Mouse (Mus musculus) lung, postnatal 0 days (tissue): ENCODE measurements around the gene Klrg2.

Source experiments
- CTCF ChIP-seq: IDR thresholded peaks from 2 replicates; pipeline ENCODE4 v1.5.1; 2016; ENCODE audit warnings: antibody characterized with exemption, mild to moderate bottlenecking
- EP300 ChIP-seq: IDR thresholded peaks from 2 replicates; pipeline ENCODE4 v1.6.1; 2016; ENCODE audit warnings: antibody characterized with exemption, mild to moderate bottlenecking, control low read depth

DNA sequence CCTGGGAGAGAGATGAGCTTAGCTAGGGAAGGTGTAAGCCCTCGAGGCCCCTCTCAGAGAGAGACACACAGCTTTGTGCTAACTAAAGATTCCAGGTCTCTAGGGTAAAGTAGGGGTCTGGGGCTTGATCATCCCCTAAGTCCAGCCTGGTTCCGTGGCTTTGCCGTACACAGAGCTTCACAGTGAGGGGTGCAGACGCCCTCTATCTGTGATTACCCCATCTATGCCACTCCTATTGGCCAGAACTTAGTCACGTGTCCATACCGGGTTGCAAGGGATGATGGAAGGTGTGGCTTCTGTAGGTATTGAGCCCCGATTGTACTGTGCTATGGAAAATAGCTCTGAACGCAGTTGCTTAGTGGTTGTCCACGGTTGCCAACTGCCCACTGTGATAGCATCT lies 40.6 kb upstream of the Klrg2 start:
- no peak for TF ChIP-seq CTCF
- no peak for TF ChIP-seq EP300
